Mouse (Mus musculus) hindbrain, embryonic 10.5 days (tissue): Measurements from ENCODE around the gene Galnt6. TPM values are rescaled to one million over a fixed set of nuclear protein-coding genes. Genes with fewer than 3 reads are reported as not detected.
A peak's percentile ranks its signal among the peaks of the same experiment; 100 is the strongest.

ENCODE experiments used
- DNase-seq: peaks from one replicate; pipeline ENCODE4 v3.0.0-alpha.2; 2017; ENCODE audit warnings: low spot score
- H3K27ac ChIP-seq: fragments of 300-500 bp; sonication (generic); 2 replicates; pipeline ENCODE4 v1.5.1; 2016; ENCODE audit warnings: mild to moderate bottlenecking, moderate library complexity
- H3K27me3 ChIP-seq: fragments of 300-500 bp; sonication (generic); 2 replicates; pipeline ENCODE4 v1.6.1; 2016; ENCODE audit warnings: mild to moderate bottlenecking; ENCODE audit not compliant: poor library complexity, insufficient read depth, severe bottlenecking
- H3K36me3 ChIP-seq: fragments of 300-500 bp; sonication (generic); 2 replicates; pipeline ENCODE4 v1.6.1; 2016; ENCODE audit warnings: mild to moderate bottlenecking, moderate library complexity
- H3K4me1 ChIP-seq: fragments of 300-500 bp; sonication (generic); replicated peaks from 2 replicates; pipeline ENCODE4 v1.6.1; 2016; ENCODE audit warnings: mild to moderate bottlenecking
- H3K4me3 ChIP-seq: fragments of 300-500 bp; sonication (generic); 2 replicates; pipeline ENCODE4 v1.5.1; 2016; ENCODE audit warnings: mild to moderate bottlenecking, moderate library complexity
- H3K9me3 ChIP-seq: fragments of 300-500 bp; sonication (generic); 2 replicates; pipeline ENCODE4 v1.6.1; 2016; ENCODE audit warnings: mild to moderate bottlenecking, moderate library complexity
- WGBS: fragments of 180-500 bp; shearing (Covaris S2); methylation state at CpG from one replicate; pipeline ENCODE4 v1.1.7; 2016; 5-methylcytosine and 5-hydroxymethylcytosine counted together
- polyA plus RNA-seq: library from polyadenylated mRNA; unstranded; fragments of >200 nt; fragmentation: Nextera tagmentation; extraction: Ambion mirVana; gene quantifications from 2 replicates; pipeline ENCODE4 v1.2.1, GENCODE M21; 2016

The Galnt6 gene
- polyA plus RNA-seq, 1 experiment from 2014 or later = 0.05 TPM

DNA sequence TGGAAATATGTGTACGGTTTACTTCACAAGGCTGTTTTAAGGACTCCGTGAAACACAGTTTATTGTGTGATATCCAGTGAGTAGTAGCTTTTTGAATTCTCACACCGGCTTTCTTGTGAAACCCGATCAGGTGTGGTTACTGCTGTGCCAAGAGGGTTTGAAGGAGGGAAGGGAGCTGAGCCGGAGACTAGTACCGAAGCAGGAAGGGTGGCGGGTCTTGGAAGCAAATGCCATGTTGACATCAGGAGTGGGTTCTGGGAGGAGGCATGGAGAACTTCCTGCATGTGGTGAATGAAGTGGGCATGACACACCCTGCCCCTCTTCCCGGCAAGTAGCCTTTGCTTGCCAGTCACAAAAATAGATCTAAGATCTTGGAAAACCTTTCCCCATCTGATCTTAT, 33.5 kb upstream of the Galnt6 start:
- no peaks in the 10 kb centered on the region; the same call in 1 of the 2 replicates for H3K36me3 ChIP-seq
- no peak for DNase-seq
- H3K27ac ChIP-seq = peak overlapping the region; percentile 91; the same call in 1 of the 2 replicates
- WGBS = 57% methylated on average over 8 of the region's 8 CpGs
- H3K4me3 ChIP-seq = peak overlapping the region; percentile 79
- peaks cover 18% of the 10 kb centered on the region for H3K27me3 ChIP-seq
- peaks cover 37% of the 10 kb centered on the region for H3K4me1 ChIP-seq
- no peaks in the 10 kb centered on the region for H3K9me3 ChIP-seq

- WGBS = under 1% methylated on average over 64 of the region's 64 CpGs
- Histone ChIP-seq H3K27ac (peak within 1 kb of the TSS; percentile 91), H3K4me3 (peak within 1 kb of the TSS; percentile 79), H3K27me3 (peaks cover 18% of the 10 kb centered on the region), H3K36me3 (no peaks in the 10 kb centered on the region), H3K4me1 (peaks cover 37% of the 10 kb centered on the region), H3K9me3 (no peaks in the 10 kb centered on the region)
- DNase-seq = peak; percentile 96
Measured at GRCm38 (mm10) chr15:100761419-100762185, 32.4 kb upstream of the Galnt6 start, which contains the start of gene Slc4a8. Gene Slc4a8 (plus strand): TSS chr15:100761747.

GRCm38 (mm10) chr15:100761036-100761418, 31.9 kb upstream of the Galnt6 start:
- peak overlapping the region; percentile 79 for H3K4me3 ChIP-seq
- H3K27ac ChIP-seq = peak overlapping the region; percentile 91
- peaks cover 18% of the 10 kb centered on the region for H3K27me3 ChIP-seq
- peak; percentile 39 for DNase-seq
- peaks cover 37% of the 10 kb centered on the region for H3K4me1 ChIP-seq
- no peaks in the 10 kb centered on the region for H3K9me3 ChIP-seq
- WGBS = 19% methylated on average over 9 of the region's 9 CpGs
- no peaks in the 10 kb centered on the region for H3K36me3 ChIP-seq

GRCm38 (mm10) chr15:100759286-100759685, 30.1 kb upstream of the Galnt6 start:
- Histone ChIP-seq H3K36me3 (no peaks in the 10 kb centered on the region), H3K27ac (no peak overlapping the region), H3K4me3 (no peak overlapping the region), H3K27me3 (peaks cover 22% of the 10 kb centered on the region), H3K9me3 (no peaks in the 10 kb centered on the region), H3K4me1 (peaks cover 49% of the 10 kb centered on the region)
- no peak for DNase-seq
- WGBS = 85% methylated on average over 10 of the region's 10 CpGs

- WGBS = under 1% methylated on average over 7 of the region's 7 CpGs
- Histone ChIP-seq H3K4me3 (peak overlapping the region; percentile 3; the same call in 1 of the 2 replicates), H3K27me3 (peaks cover 10% of the 10 kb centered on the region; the same call in 1 of the 2 replicates), H3K36me3 (no peaks in the 10 kb centered on the region), H3K27ac (no peak overlapping the region), H3K9me3 (no peaks in the 10 kb centered on the region), H3K4me1 (peaks cover 49% of the 10 kb centered on the region)
- peak; percentile 85 for DNase-seq
Measured at GRCm38 (mm10) chr15:100757527-100757978, 28.4 kb upstream of the Galnt6 start.

- Histone ChIP-seq H3K4me1 (peaks cover 34% of the 10 kb centered on the region), H3K9me3 (no peaks in the 10 kb centered on the region), H3K27me3 (peaks cover 9% of the 10 kb centered on the region; the same call in 1 of the 2 replicates), H3K4me3 (no peak overlapping the region), H3K27ac (no peak overlapping the region), H3K36me3 (no peaks in the 10 kb centered on the region)
- 86% methylated on average over 3 of the region's 3 CpGs for WGBS
- no peak for DNase-seq
Measured at GRCm38 (mm10) chr15:100755881-100756624, 26.9 kb upstream of the Galnt6 start.

DNA sequence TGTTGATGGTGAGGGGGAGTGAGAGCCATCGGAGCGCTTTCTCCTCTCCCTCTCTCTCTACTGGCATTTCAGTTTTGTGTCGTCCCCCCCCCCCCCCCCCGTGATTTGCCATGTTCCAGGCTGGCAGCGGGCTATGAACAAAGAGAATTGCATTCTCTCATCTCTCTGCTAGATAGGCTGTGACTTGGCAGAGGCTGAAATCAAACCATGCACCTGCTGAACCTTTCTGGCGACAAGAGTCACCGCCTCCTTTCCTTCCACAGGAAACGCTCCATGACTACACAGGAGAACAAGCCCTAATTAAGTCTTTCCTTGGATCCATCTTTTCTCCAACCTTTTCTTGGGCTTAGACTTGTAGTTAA, 26.3 kb upstream of the Galnt6 start:
- Histone ChIP-seq H3K27me3 (peaks cover 9% of the 10 kb centered on the region; the same call in 1 of the 2 replicates), H3K4me3 (peak overlapping the region; percentile 23; the same call in 1 of the 2 replicates), H3K4me1 (peaks cover 28% of the 10 kb centered on the region), H3K9me3 (no peaks in the 10 kb centered on the region), H3K27ac (peak overlapping the region; percentile 66; the same call in 1 of the 2 replicates), H3K36me3 (no peaks in the 10 kb centered on the region)
- no peak for DNase-seq
- 49% methylated on average over 7 of the region's 8 CpGs for WGBS

DNA sequence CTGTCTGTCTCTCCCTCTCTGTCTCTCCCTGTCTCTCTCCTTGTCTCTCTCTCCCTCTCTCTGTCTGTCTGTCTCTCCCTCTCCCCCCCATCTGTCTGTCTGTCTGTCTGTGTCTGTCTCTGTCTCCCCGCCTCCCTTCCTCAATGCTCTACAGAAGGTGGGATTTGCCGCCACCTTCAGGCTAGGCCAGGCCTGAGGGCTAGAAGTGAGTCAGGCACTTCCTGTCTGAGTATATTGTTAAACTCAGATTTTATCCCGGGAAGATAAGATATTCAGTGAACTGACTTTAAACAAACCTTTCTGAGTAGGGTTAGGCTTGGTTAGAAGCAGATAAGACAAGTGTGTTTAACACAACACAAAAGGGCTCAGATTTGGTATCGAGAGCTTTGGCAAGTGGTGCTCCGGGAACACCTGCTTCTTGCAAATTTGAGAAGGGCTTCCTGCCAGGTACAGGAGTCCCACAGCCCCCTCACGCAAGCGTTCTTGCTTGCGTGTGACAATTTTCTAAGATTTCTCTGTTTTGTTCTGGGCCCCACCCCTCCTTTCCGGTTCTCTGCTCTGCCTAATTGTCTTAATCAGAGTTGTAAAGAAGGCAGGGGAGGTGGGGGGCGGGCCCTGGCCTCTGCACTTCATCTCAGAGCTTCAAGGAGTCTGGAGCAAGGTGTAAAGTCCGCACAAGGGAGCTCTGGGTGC, 25.8 kb upstream of the Galnt6 start:
- 18% methylated on average over 11 of the region's 11 CpGs for WGBS
- DNase-seq = no peak
- H3K4me1 ChIP-seq = peaks cover 25% of the 10 kb centered on the region
- H3K27me3 ChIP-seq = peaks cover 9% of the 10 kb centered on the region; the same call in 1 of the 2 replicates
- peak overlapping the region; percentile 23; the same call in 1 of the 2 replicates for H3K4me3 ChIP-seq
- H3K9me3 ChIP-seq = no peaks in the 10 kb centered on the region
- H3K27ac ChIP-seq = peak overlapping the region; percentile 66; the same call in 1 of the 2 replicates
- no peaks in the 10 kb centered on the region for H3K36me3 ChIP-seq

- DNase-seq = no peak
- H3K36me3 ChIP-seq = no peaks in the 10 kb centered on the region
- 40% methylated on average over 7 of the region's 7 CpGs for WGBS
- no peaks in the 10 kb centered on the region for H3K9me3 ChIP-seq
- H3K4me3 ChIP-seq = no peak overlapping the region
- no peak overlapping the region for H3K27ac ChIP-seq
- H3K27me3 ChIP-seq = peaks cover 12% of the 10 kb centered on the region; the same call in 1 of the 2 replicates
- H3K4me1 ChIP-seq = peaks cover 25% of the 10 kb centered on the region
Measured at GRCm38 (mm10) chr15:100754041-100754440, 24.9 kb upstream of the Galnt6 start.

DNA sequence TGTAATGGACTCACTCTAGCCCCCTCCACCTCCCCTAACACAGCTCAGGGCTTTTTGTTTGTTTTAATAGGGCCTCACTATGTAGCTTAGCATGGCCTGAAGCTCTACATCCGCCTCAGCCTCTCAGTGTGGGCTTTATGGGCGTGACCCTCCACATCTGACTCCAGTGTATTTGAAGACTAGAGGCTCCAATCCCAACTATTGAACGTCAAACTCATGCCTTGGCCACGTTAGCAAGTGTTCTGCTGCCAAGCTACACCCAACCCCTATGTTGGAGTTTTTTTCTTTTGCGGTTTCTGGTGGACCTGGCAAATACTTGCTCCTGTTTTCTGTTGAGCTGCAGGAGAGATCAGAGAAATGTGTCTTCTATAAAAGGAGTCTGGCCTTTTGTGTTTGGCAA, 23.9 kb upstream of the Galnt6 start:
- no peak for DNase-seq
- whole genome bisulfite sequencing = 74% methylated on average over 5 of the region's 5 CpGs
- H3K9me3 ChIP-seq = no peaks in the 10 kb centered on the region
- peaks cover 25% of the 10 kb centered on the region for H3K4me1 ChIP-seq
- H3K4me3 ChIP-seq = no peak overlapping the region
- no peaks in the 10 kb centered on the region for H3K36me3 ChIP-seq
- no peak overlapping the region for H3K27ac ChIP-seq
- peaks cover 20% of the 10 kb centered on the region for H3K27me3 ChIP-seq

DNA sequence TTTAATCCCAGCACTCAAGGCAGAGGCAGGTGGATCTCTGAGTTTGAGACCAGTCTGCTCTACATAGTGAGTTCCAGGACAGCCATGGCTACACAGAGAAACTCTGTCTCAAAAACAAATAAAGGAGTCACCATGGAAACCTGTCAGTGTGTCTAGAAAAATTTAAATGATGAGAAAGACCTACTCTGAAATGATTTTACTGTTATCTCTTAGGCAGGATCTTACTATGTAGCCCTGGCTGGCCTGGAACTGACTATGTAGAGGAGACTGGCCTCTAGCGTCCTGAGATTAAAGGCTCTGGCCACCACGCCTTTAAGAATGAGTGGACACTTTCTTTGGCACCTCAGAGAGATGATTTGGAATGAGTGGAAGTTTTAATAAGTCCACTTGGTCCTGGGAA, 23.3 kb upstream of the Galnt6 start:
- H3K9me3 ChIP-seq = no peaks in the 10 kb centered on the region
- no peak overlapping the region for H3K4me3 ChIP-seq
- H3K4me1 ChIP-seq = peaks cover 25% of the 10 kb centered on the region
- H3K27ac ChIP-seq = no peak overlapping the region
- H3K27me3 ChIP-seq = peaks cover 20% of the 10 kb centered on the region
- DNase-seq = no peak
- no peaks in the 10 kb centered on the region for H3K36me3 ChIP-seq
- WGBS = 72% methylated on average over 2 of the region's 2 CpGs

DNA sequence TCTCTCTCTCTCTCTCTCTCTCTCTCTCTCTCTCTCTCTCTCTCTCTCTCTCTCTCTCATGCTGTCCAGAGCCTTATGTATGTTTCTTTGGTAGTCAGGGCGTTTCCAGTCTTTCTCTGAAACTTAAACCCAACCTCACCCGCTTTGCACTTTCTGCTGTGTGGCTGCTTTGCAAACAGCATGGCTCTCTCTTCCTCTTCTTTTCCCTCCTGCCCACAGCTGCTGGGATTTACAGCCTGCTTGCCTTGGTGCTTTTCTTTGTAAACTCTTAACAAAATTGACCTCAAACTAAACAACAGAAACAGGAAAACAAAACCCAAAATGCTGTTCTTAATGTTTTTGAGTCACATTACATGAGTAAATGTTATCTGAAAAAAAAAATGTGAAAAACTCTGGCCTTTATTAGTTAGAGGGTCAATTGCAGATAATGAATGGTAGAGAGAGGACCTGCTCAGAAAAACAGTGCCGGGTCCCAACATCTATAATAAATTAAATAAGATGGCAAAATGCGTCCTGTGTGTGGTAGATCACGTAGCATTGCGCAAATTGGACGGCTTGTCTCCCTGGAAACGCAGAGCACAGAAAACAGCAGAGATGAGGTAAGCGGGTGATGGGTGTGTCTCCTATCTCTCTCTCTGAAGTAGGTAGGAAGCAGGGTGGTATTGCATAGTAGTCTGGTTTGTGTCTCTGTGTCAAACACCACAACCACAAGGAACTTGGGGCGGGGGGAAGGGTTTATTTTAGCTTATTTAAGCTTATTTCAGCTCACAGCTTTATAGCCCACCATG, 20.8 kb upstream of the Galnt6 start:
- Histone ChIP-seq H3K27me3 (peaks cover 24% of the 10 kb centered on the region), H3K36me3 (no peaks in the 10 kb centered on the region), H3K4me3 (no peak overlapping the region), H3K4me1 (peaks cover 27% of the 10 kb centered on the region), H3K9me3 (no peaks in the 10 kb centered on the region), H3K27ac (no peak overlapping the region)
- DNase-seq = no peak
- WGBS = 82% methylated on average over 10 of the region's 10 CpGs
